Mouse (Mus musculus): ENCODE data around the gene Cdh12. TPM values are rescaled to one million over a fixed set of nuclear protein-coding genes. Genes with fewer than 3 reads are reported as not detected.

The Cdh12 gene
- polyA plus RNA-seq, 1 experiment from 2014 or later: 1.2 TPM

GRCm38 (mm10) chr15:21519355-21519869 is 1070.3 kb downstream of the Cdh12 start:
- no peaks in the 10 kb centered on the region for H3K27me3 ChIP-seq
- no peak overlapping the region for H3K27ac ChIP-seq
- H3K36me3 ChIP-seq (replicated peaks): no peaks in the 10 kb centered on the region
- 0 out of 2 replicates have a peak, but pooled peaks have one; percentile 53 for ATAC-seq (ENCODE audit: low FRiP score)
- H3K4me3 ChIP-seq (replicated peaks): no peak overlapping the region
- H3K9ac ChIP-seq: no peak overlapping the region
- no peak overlapping the region for H3K4me2 ChIP-seq
- H3K4me1 ChIP-seq: no peaks in the 10 kb centered on the region
- no peaks in the 10 kb centered on the region for H3K9me3 ChIP-seq

- H3K9me3 ChIP-seq: no peaks in the 10 kb centered on the region
- H3K4me2 ChIP-seq: no peak overlapping the region
- ATAC-seq (ENCODE audit: low FRiP score): no peak
- WGBS: 69% methylated on average over 4 of the region's 4 CpGs
- no peaks in the 10 kb centered on the region for H3K4me1 ChIP-seq
- H3K27me3 ChIP-seq: no peaks in the 10 kb centered on the region
- H3K27ac ChIP-seq: no peak overlapping the region
- no peaks in the 10 kb centered on the region for H3K36me3 ChIP-seq (replicated peaks)
- H3K4me3 ChIP-seq (replicated peaks): no peak overlapping the region
- no peak overlapping the region for H3K9ac ChIP-seq
Measured at GRCm38 (mm10) chr15:21530804-21531203, 1081.7 kb downstream of the Cdh12 start.

GRCm38 (mm10) chr15:21536909-21537308 is 1087.8 kb downstream of the Cdh12 start:
- Histone ChIP-seq H3K27ac (no peak overlapping the region), H3K27me3 (no peaks in the 10 kb centered on the region), H3K9ac (no peak overlapping the region), H3K9me3 (no peaks in the 10 kb centered on the region), H3K4me1 (no peaks in the 10 kb centered on the region), H3K36me3 (replicated peaks) (no peaks in the 10 kb centered on the region), H3K4me3 (replicated peaks) (no peak overlapping the region), H3K4me2 (no peak overlapping the region)
- WGBS: 69% methylated on average over 2 of the region's 2 CpGs
- ATAC-seq (ENCODE audit: low FRiP score): peak; percentile 60; the same call in 1 of the 2 replicates

GRCm38 (mm10) chr15:21544786-21545185 is 1095.7 kb downstream of the Cdh12 start:
- Histone ChIP-seq H3K9ac (no peak overlapping the region), H3K4me1 (no peaks in the 10 kb centered on the region), H3K27ac (no peak overlapping the region), H3K4me3 (replicated peaks) (no peak overlapping the region), H3K36me3 (replicated peaks) (no peaks in the 10 kb centered on the region), H3K27me3 (no peaks in the 10 kb centered on the region), H3K4me2 (no peak overlapping the region), H3K9me3 (no peaks in the 10 kb centered on the region)
- no peak for ATAC-seq (ENCODE audit: low FRiP score)
- WGBS: 90% methylated on average over 2 of the region's 2 CpGs

- Histone ChIP-seq H3K4me1 (no peaks in the 10 kb centered on the region), H3K27me3 (no peaks in the 10 kb centered on the region), H3K9ac (no peak overlapping the region), H3K27ac (no peak overlapping the region), H3K4me3 (replicated peaks) (no peak overlapping the region), H3K36me3 (replicated peaks) (no peaks in the 10 kb centered on the region), H3K9me3 (no peaks in the 10 kb centered on the region), H3K4me2 (no peak overlapping the region)
- WGBS: 95% methylated on average over 4 of the region's 4 CpGs
- ATAC-seq (ENCODE audit: low FRiP score): no peak
Measured at GRCm38 (mm10) chr15:21555981-21556380, 1106.9 kb downstream of the Cdh12 start.

GRCm38 (mm10) chr15:21566314-21567051 is 1117.4 kb downstream of the Cdh12 start:
- Histone ChIP-seq H3K27ac (no peak overlapping the region), H3K4me3 (replicated peaks) (no peak overlapping the region), H3K27me3 (no peaks in the 10 kb centered on the region), H3K9me3 (no peaks in the 10 kb centered on the region), H3K4me2 (no peak overlapping the region), H3K9ac (no peak overlapping the region), H3K4me1 (no peaks in the 10 kb centered on the region), H3K36me3 (replicated peaks) (no peaks in the 10 kb centered on the region)
- WGBS: 86% methylated on average over 5 of the region's 5 CpGs
- ATAC-seq (ENCODE audit: low FRiP score): no peak

GRCm38 (mm10) chr15:21604510-21604909 is 1155.4 kb downstream of the Cdh12 start:
- no peak overlapping the region for H3K9ac ChIP-seq
- no peak overlapping the region for H3K4me3 ChIP-seq (replicated peaks)
- no peaks in the 10 kb centered on the region for H3K36me3 ChIP-seq (replicated peaks)
- H3K27me3 ChIP-seq: no peaks in the 10 kb centered on the region
- peak; percentile 58; the same call in 1 of the 2 replicates for ATAC-seq (ENCODE audit: low FRiP score)
- 56% methylated on average over 4 of the region's 4 CpGs for WGBS
- no peaks in the 10 kb centered on the region for H3K9me3 ChIP-seq
- H3K27ac ChIP-seq: no peak overlapping the region
- H3K4me2 ChIP-seq: no peak overlapping the region
- no peaks in the 10 kb centered on the region for H3K4me1 ChIP-seq

Small RNAs within 50 kb of the gene (microRNA-seq; reads per million reads assigned to microRNA genes)
- not detected for gene Gm27397

Other genes starting within 250 kb of the Cdh12 start
- not detected in 2 replicates for gene Acot10, start 217.5 kb downstream of the Cdh12 start, polyA plus RNA-seq (2016; fragmentation: Nextera tagmentation; extraction: Ambion mirVana)